In genomic region chr5:30131246-30131645, GRCm38 (mm10) we compare ENCODE assay signal across 43 mouse cellular contexts. TPM values are rescaled to one million over a fixed set of nuclear protein-coding genes. Genes with fewer than 3 reads are reported as not detected.
"Had no signal": no experiment of that assay in that cellular context is flagged by ENCODE, and none has a peak within 500 bp of the region (broad histone marks: within the 10 kb centered on the region; RNA-seq: fewer than 3 reads in every experiment).

No protein-coding gene starts in this region.

- DNase-seq: heart, postnatal 10 days; heart, postnatal 14 days; heart, postnatal 36 days; kidney, adult 11 months; kidney, adult 18-20 months; kidney, adult 2 months; kidney, adult 8-10 months; kidney, adult 9 months; kidney, postnatal 10 days; kidney, postnatal 14 days; kidney, postnatal 25 days; kidney, postnatal 36 days; kidney, postnatal 4 days; layer of hippocampus, adult 9-11 months; layer of hippocampus, postnatal 36 days had no signal

- H3K27ac ChIP-seq: heart, embryonic 10.5 days; heart, embryonic 13.5 days; heart, embryonic 15.5 days; hindbrain, embryonic 10.5 days; hindbrain, embryonic 12.5 days; hindbrain, embryonic 13.5 days; hindbrain, embryonic 14.5 days; hindbrain, embryonic 15.5 days; hindbrain, postnatal 0 days; intestine, embryonic 15.5 days; kidney, embryonic 15.5 days; kidney, postnatal 0 days; layer of hippocampus, adult 2 months had no signal

- H3K9ac ChIP-seq: heart, embryonic 12.5 days; heart, embryonic 13.5 days; heart, embryonic 15.5 days; hindbrain, embryonic 12.5 days; hindbrain, embryonic 13.5 days; hindbrain, embryonic 14.5 days; hindbrain, embryonic 15.5 days; intestine, embryonic 15.5 days; kidney, embryonic 15.5 days had no signal

- ATAC-seq: hindbrain, embryonic 16.5 days; hindbrain, postnatal 0 days; inflammation-experienced regulatory T-cells, adult 6 months; intestine, embryonic 15.5 days; intestine, embryonic 16.5 days; intestine, postnatal 0 days had no signal

- H3K9me3 ChIP-seq: heart, embryonic 10.5 days; heart, embryonic 12.5 days; heart, embryonic 13.5 days; heart, embryonic 15.5 days; hindbrain, embryonic 10.5 days; hindbrain, embryonic 12.5 days; hindbrain, embryonic 13.5 days; hindbrain, embryonic 15.5 days; intestine, embryonic 15.5 days; kidney, embryonic 15.5 days had no signal

- H3K4me1 ChIP-seq: heart, embryonic 10.5 days; heart, embryonic 12.5 days; heart, embryonic 13.5 days; heart, embryonic 15.5 days; hindbrain, embryonic 10.5 days; hindbrain, embryonic 12.5 days; hindbrain, embryonic 13.5 days; hindbrain, embryonic 15.5 days; intestine, embryonic 15.5 days; kidney, embryonic 15.5 days had no signal

- H3K27me3 ChIP-seq: heart, embryonic 12.5 days; heart, embryonic 13.5 days; heart, embryonic 15.5 days; hindbrain, embryonic 12.5 days; hindbrain, embryonic 13.5 days; hindbrain, embryonic 15.5 days; intestine, embryonic 15.5 days; kidney, embryonic 15.5 days had no signal

- H3K4me2 ChIP-seq: heart, embryonic 11.5 days; heart, embryonic 12.5 days; heart, embryonic 13.5 days; heart, embryonic 15.5 days; hindbrain, embryonic 12.5 days; hindbrain, embryonic 13.5 days; hindbrain, embryonic 14.5 days; hindbrain, embryonic 15.5 days; intestine, embryonic 15.5 days; kidney, embryonic 15.5 days had no signal

- H3K4me3 ChIP-seq: heart, embryonic 10.5 days; heart, embryonic 12.5 days; heart, embryonic 13.5 days; heart, embryonic 15.5 days; hindbrain, embryonic 10.5 days; hindbrain, embryonic 12.5 days; hindbrain, embryonic 13.5 days; hindbrain, embryonic 15.5 days; intestine, embryonic 15.5 days; kidney, embryonic 15.5 days; layer of hippocampus, adult 2 months had no signal

RNA-seq across cellular contexts. Expression of gene 3110082J24Rik, which starts 25.4 kb away (rescaled TPM):
- total RNA-seq: heart, postnatal 10 days; heart, postnatal 14 days; heart, postnatal 25 days; heart, postnatal 36 days; hematopoietic stem cell, adult 5-6 weeks had no signal
- polyA plus RNA-seq: heart, embryonic 11.5 days; heart, embryonic 12.5 days; heart, embryonic 13.5 days; heart, embryonic 14.5 days; heart, embryonic 15.5 days; heart, embryonic 16.5 days; heart, postnatal 0 days; inflammation-experienced regulatory T-cells, adult 6 months; intestine, embryonic 14.5 days; intestine, embryonic 15.5 days; intestine, embryonic 16.5 days; intestine, postnatal 0 days; kidney, adult 2 months; kidney, embryonic 14.5 days; kidney, embryonic 15.5 days; kidney, embryonic 16.5 days; kidney, postnatal 0 days; large intestine, adult 2 months had no signal

RNA-seq across cellular contexts. Expression of gene Garem2, which starts 26.3 kb away (rescaled TPM):
- total RNA-seq: hematopoietic stem cell, adult 5-6 weeks had no signal
- polyA plus RNA-seq: inflammation-experienced regulatory T-cells, adult 6 months had no signal
